Mouse (Mus musculus) G1E (cell line): ENCODE data around the gene Rxfp4.

Experiments used
- CTCF ChIP-seq: IDR thresholded peaks from 2 replicates; pipeline ENCODE4 v1.5.1; 2012; ENCODE audit warnings: low read depth, low read length, inconsistent platforms, mixed read lengths
- GATA1 ChIP-seq: IDR thresholded peaks from 2 replicates; pipeline ENCODE4 v1.6.1; 2012; ENCODE audit warnings: borderline replicate concordance, low read length, inconsistent platforms, mixed read lengths

DNA sequence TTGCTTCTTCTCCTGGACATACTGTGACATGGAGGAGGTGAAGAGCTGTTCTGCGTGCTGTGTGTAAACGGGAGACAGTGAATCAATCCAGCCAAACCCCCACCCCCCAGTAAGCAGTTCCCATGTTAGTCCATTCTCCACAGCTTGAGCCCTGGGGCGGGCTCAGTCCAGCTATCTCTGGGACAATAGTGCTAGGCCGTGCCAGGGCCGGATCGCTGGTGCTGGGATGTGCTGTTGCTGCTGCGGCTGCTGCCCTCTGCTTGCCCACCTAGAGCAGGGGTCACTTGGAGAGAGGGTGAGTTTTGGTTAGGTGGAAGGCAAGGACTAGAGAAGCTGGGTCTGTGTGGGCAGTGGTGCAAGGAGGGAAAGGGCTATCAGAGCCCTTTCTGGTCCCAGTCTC, 26.6 kb downstream of the Rxfp4 start:
- TF ChIP-seq GATA1 (no peak), CTCF (no peak)
